Mouse (Mus musculus) small intestine, adult 2 months (tissue): ENCODE measurements around the gene Ndel1. TPM values are rescaled to one million over a fixed set of nuclear protein-coding genes. Genes with fewer than 3 reads are reported as not detected.
A peak's percentile ranks its signal among the peaks of the same experiment; 100 is the strongest.
"Not testable (repeated sequence)": the region's sequence is repeated elsewhere in the genome, so short reads cannot be mapped to it uniquely, and the experiment has no call there.

ENCODE experiments used
- H3K27ac ChIP-seq: fragments of 200-500 bp; 2 replicates; pipeline ENCODE4 v1.5.1; 2012; ENCODE audit warnings: low read depth, low read length, control low read depth, inconsistent platforms; ENCODE audit not compliant: insufficient read depth
- H3K27me3 ChIP-seq: fragments of 200-500 bp; 2 replicates; pipeline ENCODE4 v1.6.1; 2012; ENCODE audit warnings: mild to moderate bottlenecking, moderate library complexity, low read length, inconsistent platforms; ENCODE audit not compliant: control insufficient read depth, insufficient read depth
- H3K36me3 ChIP-seq: fragments of 200-500 bp; 2 replicates; pipeline ENCODE4 v1.6.1; 2012; ENCODE audit warnings: mild to moderate bottlenecking, low read length, control low read depth, inconsistent platforms; ENCODE audit not compliant: control insufficient read depth, insufficient read depth
- H3K4me1 ChIP-seq: fragments of 200-500 bp; 2 replicates; pipeline ENCODE4 v1.6.1; 2012; ENCODE audit warnings: low read length, inconsistent platforms, mixed read lengths; ENCODE audit not compliant: control insufficient read depth, insufficient read depth, insufficient read length
- H3K4me3 ChIP-seq: fragments of 200-500 bp; 2 replicates; pipeline ENCODE4 v1.5.1; 2012; ENCODE audit warnings: low read depth, mild to moderate bottlenecking, control low read depth, inconsistent platforms, low read length, moderate library complexity
- CTCF ChIP-seq: fragments of 200-500 bp; IDR thresholded peaks from 2 replicates; pipeline ENCODE4 v1.5.1; 2012; ENCODE audit warnings: low read depth, mild to moderate bottlenecking, control low read depth, inconsistent platforms, low read length, moderate library complexity, mixed read lengths; ENCODE audit not compliant: insufficient replicate concordance, insufficient read length; ENCODE audit errors: extremely low read depth
- POLR2A ChIP-seq: fragments of 200-500 bp; IDR thresholded peaks from 2 replicates; pipeline ENCODE4 v1.6.1; 2012; ENCODE audit warnings: low read depth, mild to moderate bottlenecking, control low read depth, inconsistent platforms, low read length, moderate library complexity
- WGBS: fragments of 180-500 bp; shearing (Covaris S2); methylation state at CpG from one replicate; pipeline ENCODE4 v1.1.7; 2018; 5-methylcytosine and 5-hydroxymethylcytosine counted together
- polyA plus RNA-seq: library from polyadenylated mRNA; depleted of rRNA; stranded (reverse); fragments of >200 nt; gene quantifications from 2 replicates; pipeline ENCODE4 v1.2.3, GENCODE M21; 2012

Gene Ndel1
- polyA plus RNA-seq, 1 experiment, result 36.8 TPM

DNA sequence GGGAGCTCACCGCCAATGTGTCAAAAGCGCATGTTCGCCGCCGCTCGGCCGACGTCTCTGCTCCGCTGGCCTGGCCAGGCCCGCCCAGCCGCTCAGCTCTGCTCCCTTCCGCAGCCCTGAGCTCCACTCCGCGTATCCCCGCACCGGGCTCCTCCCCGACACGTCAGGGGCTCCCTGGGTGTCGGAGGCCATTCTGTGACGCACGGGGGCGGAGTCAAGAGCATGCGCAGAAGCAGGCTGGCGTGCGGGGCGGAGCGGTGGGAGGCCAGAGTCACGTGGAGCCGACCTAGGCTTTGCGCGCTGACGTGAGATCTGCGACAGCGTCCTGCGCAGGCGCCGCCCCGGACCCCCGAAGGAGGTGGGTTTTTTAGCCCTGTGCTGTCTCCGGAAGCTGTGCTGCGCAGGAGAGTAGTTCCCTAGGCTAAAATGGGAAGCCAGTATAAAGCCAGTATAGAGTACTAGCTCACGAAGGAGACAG lies 18.7 kb downstream of the Ndel1 start:
- no peaks in the 10 kb centered on the region for H3K27me3 ChIP-seq

DNA sequence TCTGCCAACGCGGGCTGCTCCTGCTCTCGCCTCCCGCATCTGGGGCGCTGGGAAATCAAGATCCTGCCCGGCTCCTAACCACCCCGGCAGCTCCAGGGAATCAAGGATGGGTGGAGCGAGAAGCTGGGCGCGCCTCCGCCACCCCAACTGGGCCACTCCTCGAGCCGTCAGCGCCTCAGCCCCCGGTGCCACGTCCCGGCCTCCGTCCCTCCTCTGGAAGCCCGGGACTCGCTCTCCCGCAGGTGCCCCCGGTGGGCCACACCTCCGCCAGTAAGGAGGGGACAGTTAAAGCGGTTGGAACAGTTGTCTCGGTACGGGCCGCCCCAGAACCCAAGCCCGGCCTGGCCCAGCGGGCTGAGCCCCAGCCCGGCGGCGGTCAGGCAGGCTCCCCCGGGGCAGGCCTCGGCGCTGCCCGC lies 19.2 kb downstream of the Ndel1 start:
- H3K4me3 ChIP-seq, result peak overlapping the region; percentile 81
- H3K27ac ChIP-seq, result peak overlapping the region; percentile 93
- WGBS, result under 1% methylated on average over 36 of the region's 36 CpGs
- peaks cover 15% of the 10 kb centered on the region; the same call in 1 of the 2 replicates for H3K4me1 ChIP-seq
- TF ChIP-seq CTCF (no peak), POLR2A (no peak)
- H3K27me3 ChIP-seq, result no peaks in the 10 kb centered on the region
- no peaks in the 10 kb centered on the region for H3K36me3 ChIP-seq

More for the DNA sequence above, 18.7 kb downstream of the Ndel1 start:
- peak overlapping the region; percentile 93 for H3K27ac ChIP-seq
- H3K4me3 ChIP-seq, result peak overlapping the region; percentile 81
- TF ChIP-seq POLR2A, result peak; percentile 98
- no peak for TF ChIP-seq CTCF
- no peaks in the 10 kb centered on the region for H3K36me3 ChIP-seq
- peaks cover 15% of the 10 kb centered on the region; the same call in 1 of the 2 replicates for H3K4me1 ChIP-seq
- WGBS, result under 1% methylated on average over 42 of the region's 42 CpGs

DNA sequence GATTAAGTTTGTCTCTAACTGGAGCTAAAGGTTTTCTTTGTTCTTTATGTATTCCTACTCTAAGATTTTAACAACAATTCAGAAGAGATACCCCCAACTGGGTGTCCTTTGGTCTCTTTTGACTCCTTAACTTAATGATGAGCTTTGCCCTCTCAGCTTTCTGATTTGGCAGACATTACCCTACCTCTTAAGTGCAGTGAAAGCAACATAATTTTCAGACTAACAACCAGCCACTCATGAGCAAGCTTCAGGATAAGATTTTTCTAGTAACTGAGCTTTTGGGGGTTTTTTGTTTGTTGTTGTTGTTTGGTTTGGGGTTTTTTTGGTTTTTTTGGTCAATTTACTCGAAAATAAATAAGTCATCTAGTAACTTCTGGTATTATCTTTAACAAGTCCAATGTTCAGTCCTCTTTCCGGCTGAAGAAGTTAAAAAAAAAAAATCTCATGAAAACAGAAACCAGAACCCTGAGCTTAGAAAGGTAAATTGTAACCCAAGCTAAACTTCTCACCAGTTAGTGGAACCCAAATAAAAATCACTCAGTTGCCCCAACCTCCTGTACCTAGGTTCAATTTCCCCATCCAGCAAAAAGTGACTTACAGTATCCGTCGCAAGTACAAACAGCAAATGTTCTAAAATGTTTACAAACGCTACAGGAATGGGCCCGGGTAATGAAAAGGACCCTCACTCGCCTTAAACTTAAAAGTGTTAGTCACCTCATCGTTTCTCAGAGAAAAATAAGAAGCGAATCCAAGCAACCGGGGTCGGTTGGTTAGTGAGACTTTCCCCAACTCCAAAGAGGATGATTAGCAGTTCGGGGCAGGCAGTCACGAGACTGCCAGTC lies 19.8 kb downstream of the Ndel1 start:
- Histone ChIP-seq H3K4me1 (peaks cover 15% of the 10 kb centered on the region; the same call in 1 of the 2 replicates), H3K27ac (peak overlapping the region; percentile 93), H3K27me3 (no peaks in the 10 kb centered on the region), H3K4me3 (peak overlapping the region; percentile 81), H3K36me3 (no peaks in the 10 kb centered on the region)
- WGBS, result under 1% methylated on average over 13 of the region's 13 CpGs
- TF ChIP-seq CTCF, result no peak
- TF ChIP-seq POLR2A, result no peak

DNA sequence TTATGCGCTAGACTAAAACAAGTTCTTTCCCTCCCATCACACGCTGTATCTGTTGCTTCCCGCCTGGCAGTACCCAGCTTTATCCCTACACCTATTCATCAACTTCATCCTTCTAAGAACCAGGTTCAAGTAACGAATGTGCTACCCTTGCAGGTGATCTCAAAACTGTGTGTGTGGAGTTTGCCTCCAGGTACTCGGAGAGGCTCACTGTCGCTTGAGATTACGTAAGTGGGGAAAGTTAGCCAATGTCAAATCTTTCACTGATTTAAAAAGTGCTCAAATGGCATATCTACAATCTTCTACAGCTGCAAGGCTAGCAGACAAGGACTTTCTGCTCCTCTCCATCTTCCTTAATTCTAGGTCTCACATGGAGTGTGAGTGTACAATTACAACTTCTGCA lies 20.8 kb downstream of the Ndel1 start:
- 73% methylated on average over 7 of the region's 7 CpGs for WGBS
- no peak overlapping the region for H3K4me3 ChIP-seq
- H3K27me3 ChIP-seq, result no peaks in the 10 kb centered on the region
- no peak for TF ChIP-seq CTCF
- TF ChIP-seq POLR2A, result no peak
- peaks cover 15% of the 10 kb centered on the region; the same call in 1 of the 2 replicates for H3K4me1 ChIP-seq
- no peaks in the 10 kb centered on the region for H3K36me3 ChIP-seq
- H3K27ac ChIP-seq, result no peak overlapping the region

DNA sequence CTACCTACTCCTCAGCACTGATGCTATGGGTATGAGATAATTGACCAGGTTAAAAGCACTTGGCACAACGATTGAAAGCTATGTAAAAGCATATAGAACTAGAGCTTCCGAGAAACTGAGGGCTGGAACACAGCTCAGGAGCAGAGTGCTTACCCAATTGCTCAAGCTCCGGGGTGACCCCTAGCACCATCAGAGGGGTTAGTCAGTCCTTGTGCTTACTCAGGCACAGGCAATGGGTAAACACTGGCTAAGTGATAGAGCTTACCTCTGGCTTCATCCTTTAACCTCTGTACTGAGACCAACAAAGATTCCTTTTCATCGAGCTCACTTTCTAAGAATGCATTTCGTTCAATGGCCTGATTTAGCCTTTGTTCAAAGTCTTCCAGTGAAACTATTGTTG lies 32.1 kb downstream of the Ndel1 start:
- H3K4me1 ChIP-seq, result no peaks in the 10 kb centered on the region
- 87% methylated on average over 5 of the region's 5 CpGs for WGBS
- no peaks in the 10 kb centered on the region for H3K27me3 ChIP-seq
- H3K36me3 ChIP-seq, result peaks cover 42% of the 10 kb centered on the region
- TF ChIP-seq CTCF (no peak), POLR2A (no peak)
- H3K27ac ChIP-seq, result no peak overlapping the region
- H3K4me3 ChIP-seq, result no peak overlapping the region

DNA sequence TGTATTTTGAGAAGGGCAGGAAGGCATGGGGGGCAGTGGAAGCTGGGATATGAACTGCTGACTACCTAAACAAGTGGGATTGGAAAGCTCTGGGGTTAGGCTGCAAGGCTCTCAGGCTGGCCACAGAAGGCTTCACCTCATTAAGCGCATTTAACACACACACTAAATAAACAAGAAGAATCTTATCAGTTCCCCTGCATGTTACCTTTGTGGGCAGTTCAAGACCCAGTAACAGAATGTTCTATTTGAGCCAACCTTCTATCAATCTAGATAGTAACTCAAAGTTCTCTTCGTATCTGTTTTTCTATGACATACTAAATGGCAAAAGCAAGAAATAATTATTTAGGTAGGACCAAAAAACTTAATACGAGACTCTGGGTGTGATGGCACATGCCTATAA lies 36.6 kb downstream of the Ndel1 start:
- no peak for TF ChIP-seq CTCF
- no peak for TF ChIP-seq POLR2A
- WGBS, result 90% methylated on average over 3 of the region's 3 CpGs
- H3K27ac ChIP-seq, result no peak overlapping the region
- no peaks in the 10 kb centered on the region for H3K4me1 ChIP-seq
- no peaks in the 10 kb centered on the region for H3K27me3 ChIP-seq
- H3K36me3 ChIP-seq, result peaks cover 50% of the 10 kb centered on the region
- no peak overlapping the region for H3K4me3 ChIP-seq

DNA sequence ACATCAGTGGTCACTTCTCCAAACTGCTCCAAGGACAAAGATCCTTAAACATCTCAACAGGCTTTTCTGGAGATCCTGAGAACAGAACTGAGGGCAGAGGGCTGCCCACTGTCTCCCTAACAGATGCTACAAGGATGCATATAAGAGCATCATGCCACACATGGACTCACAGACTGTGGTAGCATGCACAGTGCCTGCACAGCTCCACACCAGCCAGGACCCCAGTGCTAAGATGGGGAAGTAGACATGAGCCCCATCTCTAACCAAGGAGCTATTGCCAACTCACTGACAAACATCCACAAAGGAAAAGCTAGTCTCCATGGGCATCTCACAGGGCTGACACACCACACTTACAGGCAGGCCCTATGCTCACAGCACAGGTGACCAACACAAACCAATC lies 38.1 kb downstream of the Ndel1 start:
- Histone ChIP-seq H3K27ac (no peak overlapping the region), H3K4me3 (no peak overlapping the region), H3K27me3 (no peaks in the 10 kb centered on the region), H3K36me3 (peaks cover 52% of the 10 kb centered on the region), H3K4me1 (no peaks in the 10 kb centered on the region)
- TF ChIP-seq POLR2A (no peak), CTCF (no peak)

DNA sequence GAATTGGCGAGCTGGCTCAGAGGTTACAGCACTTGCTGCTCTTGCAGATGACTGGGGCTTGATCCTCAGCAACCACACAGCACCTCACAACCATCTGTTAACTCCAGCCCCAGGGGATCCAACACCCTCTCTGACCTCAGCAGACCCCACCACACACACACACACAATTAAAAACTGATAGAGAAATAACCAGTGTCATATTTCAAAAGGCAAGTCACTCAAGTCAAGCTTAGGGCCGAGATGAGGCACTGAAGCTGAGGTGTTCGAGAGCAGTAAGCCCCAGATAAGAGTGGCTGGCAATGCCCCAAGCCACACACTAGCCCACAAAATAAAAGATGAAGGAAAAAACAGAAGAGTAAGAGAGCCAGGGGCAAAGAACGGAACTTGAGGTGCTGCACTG lies 38.9 kb downstream of the Ndel1 start:
- Histone ChIP-seq H3K4me1 (no peaks in the 10 kb centered on the region), H3K27ac (no peak overlapping the region), H3K36me3 (peaks cover 56% of the 10 kb centered on the region), H3K27me3 (no peaks in the 10 kb centered on the region), H3K4me3 (no peak overlapping the region)
- no peak for TF ChIP-seq CTCF
- no peak for TF ChIP-seq POLR2A
- 55% methylated on average over 4 of the region's 4 CpGs for WGBS

DNA sequence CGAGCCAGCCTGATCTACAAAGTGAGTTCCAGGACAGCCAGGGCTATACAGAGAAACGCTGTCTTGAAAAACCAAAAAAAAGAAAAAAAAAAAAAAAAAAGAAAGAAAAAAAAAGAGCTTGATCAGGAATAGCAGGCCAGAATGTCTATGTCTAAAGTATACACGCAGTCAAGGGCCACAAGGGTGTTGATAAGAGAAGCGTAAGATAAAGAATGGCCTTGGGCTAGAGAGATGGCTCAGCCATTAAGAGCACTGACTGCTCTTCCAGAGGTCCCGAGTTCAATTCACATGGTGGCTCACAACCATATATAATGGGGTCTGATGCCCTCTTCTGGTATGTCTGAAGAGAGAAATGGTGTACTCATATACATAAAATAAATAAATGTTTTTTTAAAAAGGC lies 40.1 kb downstream of the Ndel1 start:
- WGBS, result 73% methylated on average over 5 of the region's 5 CpGs
- H3K4me1 ChIP-seq, H3K4me3 ChIP-seq, H3K27me3 ChIP-seq, H3K27ac ChIP-seq: not testable (repeated sequence)
- H3K36me3 ChIP-seq, result peaks cover 59% of the 10 kb centered on the region
